Mouse (Mus musculus) liver, embryonic 15.5 days (tissue): Measurements from ENCODE around the gene Des. TPM values are rescaled to one million over a fixed set of nuclear protein-coding genes. Genes with fewer than 3 reads are reported as not detected.
A peak's percentile ranks its signal among the peaks of the same experiment; 100 is the strongest.

Source experiments
- ATAC-seq: fragments of 200-750 bp; cut with Nextera tagmentation; 2 replicates; pipeline ENCODE4 v1.8.0; 2017; ENCODE audit warnings: moderate number of reproducible peaks, mild to moderate bottlenecking, moderate library complexity; ENCODE audit not compliant: insufficient read depth
- H3K27ac ChIP-seq: fragments of 300-500 bp; sonication (generic); replicated peaks from 2 replicates; pipeline ENCODE4 v1.5.1; 2015; ENCODE audit warnings: mild to moderate bottlenecking, inconsistent platforms
- H3K27me3 ChIP-seq: fragments of 300-500 bp; sonication (generic); 2 replicates; pipeline ENCODE4 v1.6.1; 2015; ENCODE audit warnings: mild to moderate bottlenecking, inconsistent platforms
- H3K36me3 ChIP-seq: fragments of 300-500 bp; sonication (generic); replicated peaks from 2 replicates; pipeline ENCODE4 v1.6.1; 2015; ENCODE audit warnings: moderate library complexity, mild to moderate bottlenecking, inconsistent platforms
- H3K4me1 ChIP-seq: fragments of 300-500 bp; sonication (generic); replicated peaks from 2 replicates; pipeline ENCODE4 v1.6.1; 2015; ENCODE audit warnings: inconsistent platforms
- H3K4me2 ChIP-seq: fragments of 300-500 bp; sonication (generic); 2 replicates; pipeline ENCODE4 v1.6.1; 2015; ENCODE audit warnings: moderate library complexity, mild to moderate bottlenecking, inconsistent platforms
- H3K4me3 ChIP-seq: fragments of 300-500 bp; sonication (generic); replicated peaks from 2 replicates; pipeline ENCODE4 v1.5.1; 2015; ENCODE audit warnings: mild to moderate bottlenecking, inconsistent platforms
- H3K9ac ChIP-seq: fragments of 300-500 bp; sonication (generic); 2 replicates; pipeline ENCODE4 v1.6.1; 2015; ENCODE audit warnings: moderate library complexity, mild to moderate bottlenecking, inconsistent platforms
- H3K9me3 ChIP-seq: fragments of 300-500 bp; sonication (generic); replicated peaks from 2 replicates; pipeline ENCODE4 v1.6.1; 2016; ENCODE audit warnings: inconsistent platforms
- WGBS: fragments of 180-500 bp; shearing (Covaris S2); methylation state at CpG from one replicate; pipeline ENCODE4 v1.1.7; 2015; ENCODE audit warnings: mixed read lengths; ENCODE audit not compliant: insufficient replicate concordance; 5-methylcytosine and 5-hydroxymethylcytosine counted together
- polyA plus RNA-seq: library from polyadenylated mRNA; unstranded; fragments of >200 nt; fragmentation: Nextera tagmentation; extraction: Ambion mirVana; gene quantifications from 2 replicates; pipeline ENCODE4 v1.2.1, GENCODE M21; 2015

Gene Des
- polyA plus RNA-seq = 10.3 and 12.8 TPM in 2 replicates

DNA sequence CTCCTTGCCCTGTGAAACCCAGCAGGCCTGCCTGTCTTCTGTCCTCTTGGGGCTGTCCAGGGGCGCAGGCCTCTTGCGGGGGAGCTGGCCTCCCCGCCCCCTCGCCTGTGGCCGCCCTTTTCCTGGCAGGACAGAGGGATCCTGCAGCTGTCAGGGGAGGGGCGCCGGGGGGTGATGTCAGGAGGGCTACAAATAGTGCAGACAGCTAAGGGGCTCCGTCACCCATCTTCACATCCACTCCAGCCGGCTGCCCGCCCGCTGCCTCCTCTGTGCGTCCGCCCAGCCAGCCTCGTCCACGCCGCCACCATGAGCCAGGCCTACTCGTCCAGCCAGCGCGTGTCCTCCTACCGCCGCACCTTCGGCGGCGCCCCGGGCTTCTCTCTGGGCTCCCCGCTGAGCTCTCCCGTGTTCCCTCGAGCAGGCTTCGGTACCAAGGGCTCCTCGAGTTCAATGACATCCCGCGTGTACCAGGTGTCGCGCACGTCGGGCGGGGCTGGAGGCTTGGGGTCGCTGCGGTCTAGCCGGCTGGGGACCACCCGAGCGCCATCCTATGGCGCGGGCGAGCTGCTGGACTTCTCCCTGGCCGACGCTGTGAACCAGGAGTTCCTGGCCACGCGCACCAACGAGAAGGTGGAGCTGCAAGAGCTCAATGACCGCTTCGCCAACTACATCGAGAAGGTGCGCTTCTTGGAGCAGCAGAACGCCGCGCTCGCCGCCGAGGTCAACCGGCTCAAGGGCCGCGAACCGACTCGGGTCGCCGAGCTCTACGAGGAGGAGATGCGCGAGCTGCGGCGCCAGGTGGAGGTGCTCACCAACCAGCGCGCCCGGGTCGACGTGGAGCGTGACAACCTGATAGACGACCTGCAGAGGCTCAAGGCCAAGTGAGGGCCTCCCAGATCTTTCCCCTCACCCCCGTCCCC, at the start of gene Des:
TSS of gene Des (plus strand) at position 218 of the 920 bp plus-strand sequence.
- Histone ChIP-seq H3K9me3 (no peaks in the 10 kb centered on the region), H3K4me1 (peaks cover 7% of the 10 kb centered on the region; the same call in 1 of the 2 replicates), H3K4me3 (peak within 1 kb of the TSS; percentile 32), H3K9ac (no peak within 1 kb of the TSS), H3K4me2 (peak within 1 kb of the TSS; percentile 50), H3K27me3 (peaks cover 64% of the 10 kb centered on the region), H3K27ac (no peak within 1 kb of the TSS), H3K36me3 (no peaks in the 10 kb centered on the region)
- no peak for ATAC-seq
- 3% methylated on average over 80 of the region's 80 CpGs for WGBS

DNA sequence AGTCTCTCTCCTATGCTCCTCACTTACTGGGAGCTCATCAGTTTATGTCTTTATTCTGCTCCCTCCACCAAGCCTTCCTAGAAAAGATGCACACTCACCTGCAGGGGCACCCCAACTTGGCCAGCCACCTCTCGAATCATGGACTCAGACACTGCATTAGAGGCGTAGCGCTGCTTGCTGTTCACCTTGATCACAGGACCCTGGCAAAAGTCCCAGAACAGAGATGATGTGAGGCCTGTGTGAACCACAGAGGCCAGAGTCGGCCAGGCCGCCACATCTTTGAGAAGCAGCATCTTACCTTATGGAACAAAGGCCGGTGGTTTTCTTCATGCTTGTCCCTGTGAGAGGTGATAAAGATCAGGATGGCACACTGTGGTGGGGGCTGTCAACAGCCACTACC, 48.4 kb upstream of the Des start:
- Histone ChIP-seq H3K4me3 (no peak overlapping the region), H3K4me2 (no peak overlapping the region), H3K4me1 (peaks cover 31% of the 10 kb centered on the region), H3K27ac (no peak overlapping the region), H3K9ac (no peak overlapping the region), H3K36me3 (peaks cover 52% of the 10 kb centered on the region), H3K9me3 (no peaks in the 10 kb centered on the region), H3K27me3 (no peaks in the 10 kb centered on the region)
- 76% methylated on average over 6 of the region's 6 CpGs for WGBS
- no peak for ATAC-seq

DNA sequence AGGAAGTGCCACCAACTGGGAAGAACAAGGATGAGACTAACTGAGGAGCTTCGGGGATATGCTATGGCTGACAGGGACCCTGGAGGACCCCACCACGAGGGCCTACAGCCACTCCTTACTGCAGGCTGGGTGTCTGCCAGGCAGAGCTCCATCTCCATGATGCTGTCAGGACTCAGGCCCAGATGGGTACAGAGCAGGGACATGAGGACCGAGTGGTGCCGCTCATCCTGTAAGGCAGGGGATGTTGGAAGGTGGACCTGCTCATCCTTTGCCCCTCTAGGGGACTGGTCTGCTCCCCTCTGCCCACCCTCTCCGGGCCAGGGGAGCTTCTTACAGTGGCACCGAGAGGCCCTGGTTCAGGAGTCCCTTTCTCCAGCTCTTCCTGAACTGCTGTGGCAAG, 45.1 kb upstream of the Des start:
- Histone ChIP-seq H3K9me3 (no peaks in the 10 kb centered on the region), H3K27ac (no peak overlapping the region), H3K27me3 (no peaks in the 10 kb centered on the region), H3K4me3 (no peak overlapping the region), H3K9ac (no peak overlapping the region), H3K4me1 (peaks cover 48% of the 10 kb centered on the region), H3K36me3 (peaks cover 39% of the 10 kb centered on the region), H3K4me2 (no peak overlapping the region)
- no peak for ATAC-seq
- WGBS = 78% methylated on average over 6 of the region's 6 CpGs

DNA sequence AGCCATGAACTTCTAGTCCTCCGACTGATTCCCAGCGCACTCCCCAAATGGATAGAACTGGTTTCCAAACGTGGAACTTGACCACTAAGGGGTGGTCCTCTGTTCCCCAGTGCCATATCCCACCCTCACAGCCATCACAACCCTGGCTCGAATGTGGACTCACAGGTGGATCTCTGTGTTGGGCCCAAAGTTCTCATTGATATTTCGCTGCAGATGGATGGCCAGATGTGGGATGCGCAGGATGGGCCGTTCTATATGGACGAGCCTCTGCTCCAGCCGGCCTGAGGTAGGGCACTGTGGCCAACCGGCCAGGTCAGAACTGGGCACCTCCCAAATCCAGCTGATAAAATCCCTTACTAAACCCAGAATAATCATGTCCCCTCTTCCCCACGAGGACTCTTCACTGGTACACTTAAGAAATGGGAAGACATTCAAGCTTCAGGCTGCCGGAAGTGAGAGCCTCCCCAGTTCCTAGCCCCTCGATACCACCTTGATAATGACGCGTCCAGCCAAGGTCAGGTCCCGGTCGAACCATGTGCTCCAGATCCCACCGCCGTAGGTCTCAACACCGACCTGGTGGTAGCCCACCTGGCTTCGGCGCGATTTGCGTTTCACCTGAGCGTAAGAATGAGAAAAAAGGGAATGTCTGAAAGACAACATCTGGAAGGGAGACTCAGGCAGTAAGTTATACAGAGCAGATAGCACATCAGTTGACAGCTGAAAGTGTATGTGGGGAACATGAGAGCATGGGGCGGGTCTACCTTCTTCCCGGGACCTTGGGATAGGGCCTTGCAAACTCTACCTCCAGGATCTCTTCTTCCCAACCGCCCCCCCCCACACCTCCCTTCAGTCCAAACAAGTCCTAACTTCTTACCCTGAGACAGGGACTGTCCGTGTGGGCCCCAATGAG, 44.4 kb upstream of the Des start:
- H3K9ac ChIP-seq = no peak overlapping the region; the same call in 1 of the 2 replicates
- H3K27ac ChIP-seq = no peak overlapping the region
- peaks cover 48% of the 10 kb centered on the region for H3K4me1 ChIP-seq
- H3K36me3 ChIP-seq = peaks cover 34% of the 10 kb centered on the region
- ATAC-seq = no peak
- H3K4me3 ChIP-seq = peak overlapping the region; percentile 80
- H3K4me2 ChIP-seq = peak overlapping the region; percentile 93
- 82% methylated on average over 29 of the region's 29 CpGs for WGBS
- no peaks in the 10 kb centered on the region for H3K9me3 ChIP-seq
- no peaks in the 10 kb centered on the region for H3K27me3 ChIP-seq

DNA sequence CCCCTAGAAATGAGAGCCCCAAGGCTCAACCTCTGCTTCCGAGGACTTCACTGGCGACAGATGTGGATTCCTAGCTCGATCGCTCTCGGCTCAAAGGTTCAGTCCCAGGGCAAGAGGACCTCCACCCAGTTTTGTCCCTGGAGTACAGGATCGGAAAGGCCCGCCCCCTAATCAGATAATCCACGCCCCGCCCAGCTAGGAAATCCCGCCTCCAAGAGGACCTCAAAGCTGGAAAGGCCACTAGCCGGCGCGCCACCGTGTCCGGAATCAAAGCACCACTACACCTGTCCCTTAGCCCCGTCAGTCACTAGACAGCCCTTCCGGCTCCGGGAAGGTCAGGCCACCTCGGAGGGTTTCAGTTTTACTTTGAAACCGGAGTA, 43.3 kb upstream of the Des start:
- peak overlapping the region; percentile 69 for H3K9ac ChIP-seq
- H3K27me3 ChIP-seq = no peaks in the 10 kb centered on the region
- ATAC-seq = peak; percentile 16
- peaks cover 22% of the 10 kb centered on the region for H3K36me3 ChIP-seq
- peaks cover 48% of the 10 kb centered on the region for H3K4me1 ChIP-seq
- WGBS = 0% methylated on average over 20 of the region's 20 CpGs
- peak overlapping the region; percentile 80 for H3K4me3 ChIP-seq
- no peaks in the 10 kb centered on the region for H3K9me3 ChIP-seq
- H3K27ac ChIP-seq = peak overlapping the region; percentile 95
- H3K4me2 ChIP-seq = peak overlapping the region; percentile 93

DNA sequence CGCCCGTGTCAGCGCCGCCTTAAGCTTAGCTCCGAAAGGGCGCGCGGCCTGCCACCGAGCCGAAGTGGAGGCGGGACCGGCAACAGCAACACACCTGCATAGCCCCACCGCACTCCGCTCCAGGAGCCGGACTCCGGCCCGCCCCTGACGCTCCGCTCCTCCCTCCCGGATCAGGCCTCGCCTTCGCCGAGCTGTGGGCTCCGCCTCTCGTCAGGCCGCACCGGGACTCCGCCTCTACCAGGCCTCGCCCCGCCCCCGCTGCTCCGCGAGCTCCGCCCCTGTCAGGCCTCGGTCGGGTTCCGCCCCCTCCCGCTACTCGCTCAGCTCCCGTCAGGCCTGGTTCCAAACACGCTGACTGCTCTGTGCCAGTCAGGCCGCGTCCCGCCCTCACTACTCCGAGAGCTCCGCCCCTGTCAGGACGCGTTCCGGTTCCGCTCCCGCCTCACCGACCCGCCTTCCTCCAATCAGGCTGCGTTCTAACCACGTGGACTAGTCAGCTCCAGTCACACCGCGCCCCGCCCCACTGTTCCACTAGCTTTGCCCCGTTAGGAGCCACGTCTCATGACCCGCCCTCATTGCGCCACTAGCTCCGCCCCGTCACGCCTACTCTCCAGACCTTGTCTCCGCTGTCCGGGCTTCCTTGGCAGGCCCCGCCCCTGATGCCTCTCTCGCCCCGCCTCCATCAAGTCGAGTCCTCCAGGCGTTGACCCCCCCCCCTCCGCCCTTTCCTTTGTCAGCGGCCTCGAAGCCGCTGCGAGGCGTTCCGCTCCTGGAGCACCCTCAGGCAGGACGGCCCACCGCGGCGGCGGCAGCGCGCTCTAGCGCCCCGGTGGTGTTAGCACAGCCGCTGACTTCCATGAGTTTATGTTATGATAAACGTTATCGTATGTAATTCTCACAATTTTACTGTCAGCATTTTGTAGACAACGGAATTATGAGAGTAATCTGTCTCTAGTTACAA, 42.6 kb upstream of the Des start, which contains the start of gene Dnpep:
TSS of gene Dnpep (minus strand) at position 750 of the 961 bp plus-strand sequence.
- Histone ChIP-seq H3K9me3 (no peaks in the 10 kb centered on the region), H3K9ac (peak within 1 kb of the TSS; percentile 69), H3K36me3 (peaks cover 16% of the 10 kb centered on the region), H3K4me1 (peaks cover 48% of the 10 kb centered on the region), H3K27ac (peak within 1 kb of the TSS; percentile 95), H3K27me3 (no peaks in the 10 kb centered on the region), H3K4me2 (peak within 1 kb of the TSS; percentile 93), H3K4me3 (peak within 1 kb of the TSS; percentile 80)
- peak; percentile 94 for ATAC-seq
- under 1% methylated on average over 92 of the region's 92 CpGs for WGBS

DNA sequence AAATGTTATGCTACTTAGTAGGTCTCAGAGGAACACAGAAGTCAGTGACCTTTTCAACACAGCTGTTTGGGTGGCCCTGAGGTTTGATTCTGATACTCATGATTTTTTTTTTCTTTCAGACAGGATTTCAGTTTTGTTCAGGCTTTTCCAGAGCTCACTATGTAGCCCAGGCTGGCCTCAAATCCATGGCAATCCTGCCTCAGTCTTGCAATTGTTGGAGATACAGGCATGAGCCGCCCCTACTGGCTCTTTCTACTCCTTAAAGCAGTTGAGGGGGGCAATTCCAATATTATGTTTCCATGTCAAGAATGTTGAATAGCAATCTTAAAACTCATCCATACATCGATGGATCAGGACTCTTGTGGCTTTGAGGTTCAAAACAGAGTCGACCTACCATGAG, 41.8 kb upstream of the Des start:
- no peaks in the 10 kb centered on the region for H3K27me3 ChIP-seq
- peaks cover 43% of the 10 kb centered on the region for H3K4me1 ChIP-seq
- no peaks in the 10 kb centered on the region for H3K9me3 ChIP-seq
- peak overlapping the region; percentile 59; the same call in 1 of the 2 replicates for H3K27ac ChIP-seq
- H3K4me3 ChIP-seq = peak overlapping the region; percentile 80
- H3K36me3 ChIP-seq = peaks cover 10% of the 10 kb centered on the region; the same call in 1 of the 2 replicates
- H3K4me2 ChIP-seq = peak overlapping the region; percentile 93
- 0 out of 2 replicates have a peak overlapping the region, but pooled peaks have one; percentile 25 for H3K9ac ChIP-seq
- 65% methylated on average over 3 of the region's 3 CpGs for WGBS
- no peak for ATAC-seq

DNA sequence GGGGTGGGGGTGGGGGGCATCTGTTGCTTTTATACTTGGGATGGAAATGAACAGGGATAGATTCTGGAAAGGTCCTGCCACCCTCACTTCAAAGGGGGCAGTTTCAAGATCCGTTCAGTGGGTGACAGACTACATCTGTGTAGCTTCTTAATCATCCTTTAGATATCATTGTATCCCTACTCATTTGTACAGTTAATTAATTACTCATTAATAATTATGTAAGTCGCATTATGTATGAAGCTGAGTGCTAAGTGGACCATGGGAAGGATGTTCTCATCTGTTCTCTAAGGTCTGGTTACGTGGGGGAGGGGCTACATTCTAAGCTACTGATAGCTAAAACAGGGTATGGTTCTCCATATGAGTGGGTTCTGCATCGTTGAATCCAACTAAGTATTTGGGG, 41.4 kb upstream of the Des start:
- no peaks in the 10 kb centered on the region for H3K9me3 ChIP-seq
- no peak overlapping the region for H3K27ac ChIP-seq
- peaks cover 39% of the 10 kb centered on the region for H3K4me1 ChIP-seq
- 0 out of 2 replicates have a peak, but pooled peaks cover 7% of the 10 kb centered on the region for H3K36me3 ChIP-seq
- ATAC-seq = no peak
- no peak overlapping the region for H3K4me2 ChIP-seq
- no peak overlapping the region for H3K4me3 ChIP-seq
- 75% methylated on average over 4 of the region's 4 CpGs for WGBS
- no peaks in the 10 kb centered on the region for H3K27me3 ChIP-seq
- H3K9ac ChIP-seq = no peak overlapping the region

DNA sequence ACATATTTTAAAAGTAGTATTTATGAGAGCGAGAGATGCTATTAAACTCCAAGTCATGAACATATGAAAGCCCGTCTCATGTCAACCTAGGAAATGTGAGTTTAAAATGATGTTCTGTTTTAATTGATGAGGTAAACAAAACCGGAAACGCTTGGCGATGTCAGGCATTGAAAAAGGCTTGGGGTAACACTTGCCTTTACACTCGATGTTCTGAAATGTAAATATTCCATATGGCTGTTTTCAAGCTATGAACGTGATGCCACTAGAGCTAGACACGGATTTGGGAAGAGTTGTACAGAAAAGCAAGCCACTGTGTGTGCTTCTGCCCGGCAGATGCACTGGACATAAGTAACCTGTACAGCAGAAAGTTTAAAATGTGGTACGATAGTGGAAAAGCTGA, 41.0 kb upstream of the Des start:
- Histone ChIP-seq H3K27me3 (no peaks in the 10 kb centered on the region), H3K4me1 (peaks cover 35% of the 10 kb centered on the region), H3K4me2 (no peak overlapping the region), H3K27ac (no peak overlapping the region), H3K36me3 (0 out of 2 replicates have a peak, but pooled peaks cover 7% of the 10 kb centered on the region), H3K9me3 (no peaks in the 10 kb centered on the region), H3K9ac (no peak overlapping the region), H3K4me3 (no peak overlapping the region)
- ATAC-seq = no peak
- WGBS = 76% methylated on average over 10 of the region's 10 CpGs

DNA sequence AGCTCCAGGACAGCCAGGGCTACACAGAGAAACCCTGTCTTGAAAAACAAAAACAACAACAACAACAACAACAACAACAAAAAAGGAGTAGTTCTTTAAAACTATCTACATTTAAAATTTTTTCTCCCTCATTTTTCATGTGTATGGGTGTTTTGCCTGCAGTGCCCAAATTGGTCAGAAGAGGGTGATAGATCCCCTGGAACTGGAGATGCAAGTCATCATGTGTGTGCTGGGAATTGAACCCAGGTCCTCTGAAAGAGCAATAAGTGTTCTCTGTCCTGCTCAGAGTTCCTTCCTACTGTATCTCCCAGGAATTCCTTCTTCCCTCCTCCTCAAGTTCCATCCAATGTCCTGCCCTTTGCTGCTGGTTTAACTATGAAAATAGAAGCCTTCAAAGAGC, 32.7 kb upstream of the Des start:
- Histone ChIP-seq H3K4me3 (no peak overlapping the region), H3K4me1 (no peaks in the 10 kb centered on the region), H3K36me3 (no peaks in the 10 kb centered on the region), H3K27ac (no peak overlapping the region), H3K9me3 (no peaks in the 10 kb centered on the region), H3K27me3 (no peaks in the 10 kb centered on the region; the same call in 1 of the 2 replicates), H3K4me2 (no peak overlapping the region), H3K9ac (no peak overlapping the region)
- ATAC-seq = no peak
